Mouse (Mus musculus): Measurements from ENCODE around the gene Usp10. TPM values are rescaled to one million over a fixed set of nuclear protein-coding genes. Genes with fewer than 3 reads are reported as not detected.

Usp10 gene
- polyA plus RNA-seq, 1 experiment: 81.9 TPM

DNA sequence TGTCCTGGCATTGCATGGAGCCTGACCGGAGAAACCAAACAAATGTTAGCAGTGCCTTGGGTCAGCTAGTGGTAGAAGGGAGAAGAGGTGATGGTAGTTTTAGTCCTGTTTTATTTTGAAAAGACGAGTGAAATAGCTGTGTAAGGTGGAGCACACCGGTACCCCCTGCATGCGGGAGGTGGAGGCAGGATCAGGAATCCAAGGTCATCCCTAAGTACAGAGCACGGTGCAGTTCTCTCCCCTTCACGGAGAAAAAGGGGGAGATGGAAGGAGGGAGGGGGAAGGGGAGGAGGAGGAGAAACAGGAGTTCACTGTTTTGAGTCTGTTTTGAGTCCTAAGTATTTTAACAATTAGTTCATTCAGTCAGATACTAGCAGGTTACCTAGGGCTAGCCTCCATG, 2.5 kb downstream of the Usp10 start:
- 85% methylated on average over 6 of the region's 6 CpGs for WGBS
- TF ChIP-seq CTCF (IDR thresholded peaks at IDR 0.05; ENCODE audit: extremely low read depth, insufficient read depth, insufficient read length, insufficient replicate concordance) (no peak), POLR2A (IDR thresholded peaks at IDR 0.05; ENCODE audit: low read depth, low read length) (no peak)
- DNase-seq (ENCODE audit: low read depth in 1 of 2, low spot score in 2 of 2): no peak
- peaks cover 8% of the 10 kb centered on the region; the same call in 1 of the 2 replicates for H3K4me1 ChIP-seq (ENCODE audit: control insufficient read depth, insufficient read depth, insufficient read length)
- H3K36me3 ChIP-seq (ENCODE audit: control insufficient read depth, insufficient read depth, low read length): no peaks in the 10 kb centered on the region
- no peaks in the 10 kb centered on the region for H3K27me3 ChIP-seq (ENCODE audit: control insufficient read depth, insufficient read depth, low read length)
- no peak overlapping the region for H3K4me3 ChIP-seq (ENCODE audit: extremely low read depth, insufficient read depth, insufficient read length)
- no peak overlapping the region for H3K27ac ChIP-seq (ENCODE audit: insufficient read depth, low read length)

- no peaks in the 10 kb centered on the region for H3K36me3 ChIP-seq (ENCODE audit: control insufficient read depth, insufficient read depth, low read length)
- H3K4me3 ChIP-seq (ENCODE audit: extremely low read depth, insufficient read depth, insufficient read length): no peak overlapping the region
- H3K27ac ChIP-seq (ENCODE audit: insufficient read depth, low read length): no peak overlapping the region
- DNase-seq (ENCODE audit: low read depth in 1 of 2, low spot score in 2 of 2): no peak
- H3K27me3 ChIP-seq (ENCODE audit: control insufficient read depth, insufficient read depth, low read length): no peaks in the 10 kb centered on the region
- H3K4me1 ChIP-seq (ENCODE audit: control insufficient read depth, insufficient read depth, insufficient read length): peaks cover 8% of the 10 kb centered on the region; the same call in 1 of the 2 replicates
- 86% methylated on average over 3 of the region's 3 CpGs for WGBS
- TF ChIP-seq CTCF (IDR thresholded peaks at IDR 0.05; ENCODE audit: extremely low read depth, insufficient read depth, insufficient read length, insufficient replicate concordance) (no peak), POLR2A (IDR thresholded peaks at IDR 0.05; ENCODE audit: low read depth, low read length) (no peak)
Measured at GRCm38 (mm10) chr8:119913181-119913580, 3.0 kb downstream of the Usp10 start.

GRCm38 (mm10) chr8:119914161-119914560, 4.0 kb downstream of the Usp10 start:
- 13% methylated on average over 2 of the region's 2 CpGs for WGBS
- TF ChIP-seq POLR2A (IDR thresholded peaks at IDR 0.05; ENCODE audit: low read depth, low read length): no peak
- no peak for TF ChIP-seq CTCF (IDR thresholded peaks at IDR 0.05; ENCODE audit: extremely low read depth, insufficient read depth, insufficient read length, insufficient replicate concordance)
- no peak for DNase-seq (ENCODE audit: low read depth in 1 of 2, low spot score in 2 of 2)
- Histone ChIP-seq H3K27me3 (ENCODE audit: control insufficient read depth, insufficient read depth, low read length) (no peaks in the 10 kb centered on the region), H3K4me3 (ENCODE audit: extremely low read depth, insufficient read depth, insufficient read length) (no peak overlapping the region), H3K4me1 (ENCODE audit: control insufficient read depth, insufficient read depth, insufficient read length) (peaks cover 8% of the 10 kb centered on the region; the same call in 1 of the 2 replicates), H3K27ac (ENCODE audit: insufficient read depth, low read length) (no peak overlapping the region), H3K36me3 (ENCODE audit: control insufficient read depth, insufficient read depth, low read length) (no peaks in the 10 kb centered on the region)

DNA sequence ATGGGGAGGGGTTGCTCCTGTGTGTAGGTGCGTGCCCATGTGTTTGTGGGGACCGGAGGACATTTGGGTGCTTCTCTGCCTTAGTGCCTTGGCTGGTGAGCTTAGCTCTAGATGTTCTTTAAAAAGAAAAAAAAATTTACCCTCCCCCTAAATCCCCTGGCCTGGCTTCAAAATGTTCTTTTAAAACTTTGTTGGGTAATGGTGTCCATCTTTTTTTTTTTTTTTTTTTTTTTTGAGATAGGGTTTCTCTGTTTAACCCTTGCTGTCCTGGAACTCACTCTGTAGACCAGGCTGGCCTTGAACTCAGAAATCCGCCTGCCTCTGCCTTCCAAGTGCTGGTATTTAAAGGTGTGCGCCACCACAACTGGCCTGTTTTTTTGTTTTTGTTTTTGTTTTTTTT, 5.1 kb downstream of the Usp10 start:
- no peaks in the 10 kb centered on the region for H3K36me3 ChIP-seq (ENCODE audit: control insufficient read depth, insufficient read depth, low read length)
- no peak overlapping the region for H3K27ac ChIP-seq (ENCODE audit: insufficient read depth, low read length)
- TF ChIP-seq CTCF (IDR thresholded peaks at IDR 0.05; ENCODE audit: extremely low read depth, insufficient read depth, insufficient read length, insufficient replicate concordance): no peak
- no peak for TF ChIP-seq POLR2A (IDR thresholded peaks at IDR 0.05; ENCODE audit: low read depth, low read length)
- WGBS: 84% methylated on average over 4 of the region's 4 CpGs
- no peak overlapping the region for H3K4me3 ChIP-seq (ENCODE audit: extremely low read depth, insufficient read depth, insufficient read length)
- DNase-seq (ENCODE audit: low read depth in 1 of 2, low spot score in 2 of 2): no peak
- no peaks in the 10 kb centered on the region for H3K27me3 ChIP-seq (ENCODE audit: control insufficient read depth, insufficient read depth, low read length)
- H3K4me1 ChIP-seq (ENCODE audit: control insufficient read depth, insufficient read depth, insufficient read length): peaks cover 8% of the 10 kb centered on the region; the same call in 1 of the 2 replicates

- peaks cover 10% of the 10 kb centered on the region; the same call in 1 of the 2 replicates for H3K4me1 ChIP-seq (ENCODE audit: control insufficient read depth, insufficient read depth, insufficient read length)
- TF ChIP-seq CTCF (IDR thresholded peaks at IDR 0.05; ENCODE audit: extremely low read depth, insufficient read depth, insufficient read length, insufficient replicate concordance) (no peak), POLR2A (IDR thresholded peaks at IDR 0.05; ENCODE audit: low read depth, low read length) (no peak)
- H3K4me3 ChIP-seq (ENCODE audit: extremely low read depth, insufficient read depth, insufficient read length): no peak overlapping the region
- 91% methylated on average over 16 of the region's 16 CpGs for WGBS
- H3K27me3 ChIP-seq (ENCODE audit: control insufficient read depth, insufficient read depth, low read length): no peaks in the 10 kb centered on the region
- no peak overlapping the region for H3K27ac ChIP-seq (ENCODE audit: insufficient read depth, low read length)
- no peaks in the 10 kb centered on the region for H3K36me3 ChIP-seq (ENCODE audit: control insufficient read depth, insufficient read depth, low read length)
- DNase-seq (ENCODE audit: low read depth in 1 of 2, low spot score in 2 of 2): no peak
Measured at GRCm38 (mm10) chr8:119916237-119916892, 6.2 kb downstream of the Usp10 start.

- TF ChIP-seq POLR2A (IDR thresholded peaks at IDR 0.05; ENCODE audit: low read depth, low read length): no peak
- no peak for TF ChIP-seq CTCF (IDR thresholded peaks at IDR 0.05; ENCODE audit: extremely low read depth, insufficient read depth, insufficient read length, insufficient replicate concordance)
- no peak overlapping the region for H3K27ac ChIP-seq (ENCODE audit: insufficient read depth, low read length)
- no peak overlapping the region for H3K4me3 ChIP-seq (ENCODE audit: extremely low read depth, insufficient read depth, insufficient read length)
- H3K4me1 ChIP-seq (ENCODE audit: control insufficient read depth, insufficient read depth, insufficient read length): peaks cover 12% of the 10 kb centered on the region; the same call in 1 of the 2 replicates
- H3K27me3 ChIP-seq (ENCODE audit: control insufficient read depth, insufficient read depth, low read length): no peaks in the 10 kb centered on the region
- DNase-seq (ENCODE audit: low read depth in 1 of 2, low spot score in 2 of 2): no peak
- WGBS: 83% methylated on average over 3 of the region's 3 CpGs
- no peaks in the 10 kb centered on the region for H3K36me3 ChIP-seq (ENCODE audit: control insufficient read depth, insufficient read depth, low read length)
Measured at GRCm38 (mm10) chr8:119917415-119917814, 7.3 kb downstream of the Usp10 start.

DNA sequence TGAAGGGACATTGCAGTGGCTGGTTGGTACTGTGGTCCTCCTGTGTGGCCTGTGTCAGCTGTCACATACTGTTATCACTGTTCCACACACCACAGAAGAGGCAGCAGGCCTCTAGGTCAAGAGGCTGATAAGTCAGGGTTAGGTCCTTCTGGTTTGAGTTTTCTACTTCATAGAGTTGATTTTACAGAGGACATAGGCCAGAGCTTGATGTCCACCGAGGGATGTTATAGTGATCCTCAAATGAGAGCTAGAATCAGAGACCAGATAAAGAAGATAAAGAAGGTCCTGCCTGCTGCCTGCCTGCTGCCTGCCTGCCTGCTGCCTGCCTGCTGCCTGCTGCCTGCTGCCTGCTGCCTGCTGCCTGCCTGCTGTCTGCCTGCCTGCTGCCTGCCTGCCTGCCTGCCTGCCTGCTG, 8.0 kb downstream of the Usp10 start:
- Histone ChIP-seq H3K4me1 (ENCODE audit: control insufficient read depth, insufficient read depth, insufficient read length) (peaks cover 13% of the 10 kb centered on the region; the same call in 1 of the 2 replicates), H3K4me3 (ENCODE audit: extremely low read depth, insufficient read depth, insufficient read length) (no peak overlapping the region), H3K27me3 (ENCODE audit: control insufficient read depth, insufficient read depth, low read length) (no peaks in the 10 kb centered on the region), H3K36me3 (ENCODE audit: control insufficient read depth, insufficient read depth, low read length) (no peaks in the 10 kb centered on the region), H3K27ac (ENCODE audit: insufficient read depth, low read length) (no peak overlapping the region; the same call in 1 of the 2 replicates)
- DNase-seq (ENCODE audit: low read depth in 1 of 2, low spot score in 2 of 2): no peak
- TF ChIP-seq POLR2A (IDR thresholded peaks at IDR 0.05; ENCODE audit: low read depth, low read length) (no peak), CTCF (IDR thresholded peaks at IDR 0.05; ENCODE audit: extremely low read depth, insufficient read depth, insufficient read length, insufficient replicate concordance) (no peak)
- 76% methylated on average over 1 of the region's 1 CpGs for WGBS
